Mouse (Mus musculus): Measurements from ENCODE around the gene Ltbp4. TPM values are rescaled to one million over a fixed set of nuclear protein-coding genes. Genes with fewer than 3 reads are reported as not detected.

Ltbp4 gene
- total and polyA plus RNA-seq, 3 experiments = 0.43 to 2.6 (median 1.5) TPM

GRCm38 (mm10) chr7:27381560-27381959 is 44.1 kb upstream of the Ltbp4 start:
- Histone ChIP-seq H3K4me2 (ENCODE audit: insufficient read depth, low read depth, poor library complexity, severe bottlenecking) (no peak overlapping the region), H3K27me3 (replicated peaks) (peaks cover 5% of the 10 kb centered on the region), H3K4me3 (replicated peaks in 1 of 3; ENCODE audit: low read depth in 2 of 3, low read length in 2 of 3, poor library complexity in 1 of 3) (no peak overlapping the region), H3K9ac (ENCODE audit: insufficient read depth, low read depth) (no peak overlapping the region), H3K9me3 (replicated peaks; ENCODE audit: low read length) (peaks cover 3% of the 10 kb centered on the region), H3K27ac (ENCODE audit: insufficient read depth, low read depth) (no peak overlapping the region), H3K36me3 (replicated peaks in 1 of 2; ENCODE audit: control insufficient read depth in 1 of 2, insufficient read depth in 1 of 2, low read length in 1 of 2) (no peaks in the 10 kb centered on the region), H3K4me1 (ENCODE audit: control insufficient read depth in 1 of 2, insufficient read depth in 2 of 2) (peaks cover 0 to 23% of the 10 kb centered on the region in 2 experiments; a peak in 2 of 4 replicates), H3K79me2 (replicated peaks; ENCODE audit: control insufficient read depth, extremely low read depth, insufficient read depth, poor library complexity, severe bottlenecking) (no peaks in the 10 kb centered on the region)
- in situ Hi-C loops (cut with MboI; ENCODE audit: low pct_ligation_motif_present, low pct_unique_long_range_greater_than_20kb, low sequenced_read_pairs) = no loop called here
- dilution Hi-C loops (cut with MboI; ENCODE audit: extremely low pct_ligation_motif_present, extremely low pct_unique_long_range_greater_than_20kb, low sequenced_read_pairs) = no loop called here
- DNase-seq (ENCODE audit: extremely low read depth) = no peak
- TF ChIP-seq SIN3A (IDR thresholded peaks at IDR 0.05; ENCODE audit: low read length) = no peak
- no peak for TF ChIP-seq MAFK (IDR thresholded peaks at IDR 0.05; ENCODE audit: insufficient replicate concordance, low read length)
- TF ChIP-seq MXI1 (IDR thresholded peaks at IDR 0.05; ENCODE audit: low read depth, low read length) = no peak
- no peak for TF ChIP-seq CHD1 (IDR thresholded peaks at IDR 0.05; ENCODE audit: low read depth, low read length)
- no peak for TF ChIP-seq HCFC1 (IDR thresholded peaks at IDR 0.05; ENCODE audit: low read depth, low read length)
- no peak for TF ChIP-seq IRF4 (IDR thresholded peaks at IDR 0.05; ENCODE audit: low read depth, low read length)
- no peak for TF ChIP-seq ZKSCAN1 (IDR thresholded peaks at IDR 0.05; ENCODE audit: borderline replicate concordance, low read depth, low read length)
- TF ChIP-seq ZMIZ1 (IDR thresholded peaks at IDR 0.05; ENCODE audit: low read depth, low read length) = no peak
- no peak for TF ChIP-seq JUN (IDR thresholded peaks at IDR 0.05; ENCODE audit: insufficient read depth, low read depth, low read length)
- no peak for TF ChIP-seq ZNF384 (IDR thresholded peaks at IDR 0.05; ENCODE audit: low read depth, low read length)
- no peak for TF ChIP-seq TCF12 (IDR thresholded peaks at IDR 0.05; ENCODE audit: low read depth, low read length)
- TF ChIP-seq NRF1 (IDR thresholded peaks at IDR 0.05; ENCODE audit: low read depth, low read length) = no peak
- no peak for TF ChIP-seq USF2 (conservative IDR thresholded peaks at IDR 0.05; ENCODE audit: low read depth, low read length)
- no peak for TF ChIP-seq SMC3 (IDR thresholded peaks at IDR 0.05; ENCODE audit: low read depth, low read length)

- Histone ChIP-seq H3K36me3 (replicated peaks in 1 of 2; ENCODE audit: control insufficient read depth in 1 of 2, insufficient read depth in 1 of 2, low read length in 1 of 2) (no peaks in the 10 kb centered on the region), H3K9ac (ENCODE audit: insufficient read depth, low read depth) (no peak overlapping the region), H3K4me2 (ENCODE audit: insufficient read depth, low read depth, poor library complexity, severe bottlenecking) (no peak overlapping the region), H3K27ac (ENCODE audit: insufficient read depth, low read depth) (no peak overlapping the region), H3K4me3 (replicated peaks in 1 of 3; ENCODE audit: low read depth in 2 of 3, low read length in 2 of 3, poor library complexity in 1 of 3) (no peak overlapping the region), H3K9me3 (replicated peaks; ENCODE audit: low read length) (peaks cover 6% of the 10 kb centered on the region), H3K79me2 (replicated peaks; ENCODE audit: control insufficient read depth, extremely low read depth, insufficient read depth, poor library complexity, severe bottlenecking) (no peaks in the 10 kb centered on the region), H3K4me1 (ENCODE audit: control insufficient read depth in 1 of 2, insufficient read depth in 2 of 2) (peaks cover 0 to 23% of the 10 kb centered on the region in 2 experiments; a peak in 2 of 4 replicates), H3K27me3 (replicated peaks) (peaks cover 8% of the 10 kb centered on the region)
- dilution Hi-C loops (cut with MboI; ENCODE audit: extremely low pct_ligation_motif_present, extremely low pct_unique_long_range_greater_than_20kb, low sequenced_read_pairs) (no loop called here), in situ Hi-C loops (cut with MboI; ENCODE audit: low pct_ligation_motif_present, low pct_unique_long_range_greater_than_20kb, low sequenced_read_pairs) (no loop called here)
- no peak for DNase-seq (ENCODE audit: extremely low read depth)
- TF ChIP-seq PAX5 (IDR thresholded peaks at IDR 0.05; ENCODE audit: low read length) (no peak), GABPA (IDR thresholded peaks at IDR 0.05; ENCODE audit: insufficient replicate concordance, low read depth, low read length) (no peak), ZMIZ1 (IDR thresholded peaks at IDR 0.05; ENCODE audit: low read depth, low read length) (no peak), UBTF (IDR thresholded peaks at IDR 0.05; ENCODE audit: low read depth, low read length) (no peak), CHD2 (IDR thresholded peaks at IDR 0.05; ENCODE audit: low read length) (no peak), MXI1 (IDR thresholded peaks at IDR 0.05; ENCODE audit: low read depth, low read length) (no peak), MAX (IDR thresholded peaks at IDR 0.05; ENCODE audit: low read length) (no peak), MAFK (IDR thresholded peaks at IDR 0.05; ENCODE audit: insufficient replicate concordance, low read length) (no peak), TBP (conservative IDR thresholded peaks at IDR 0.05; ENCODE audit: low read depth, low read length) (no peak), USF2 (conservative IDR thresholded peaks at IDR 0.05; ENCODE audit: low read depth, low read length) (no peak), ETS1 (conservative IDR thresholded peaks at IDR 0.05; ENCODE audit: low read depth, low read length) (no peak), MEF2A (IDR thresholded peaks at IDR 0.05; ENCODE audit: borderline replicate concordance, low read depth, low read length) (no peak)
Measured at GRCm38 (mm10) chr7:27381009-27381408, 43.5 kb upstream of the Ltbp4 start.
